Mouse (Mus musculus) stomach, postnatal 0 days (tissue): ENCODE data around the gene Aftph. TPM values are rescaled to one million over a fixed set of nuclear protein-coding genes. Genes with fewer than 3 reads are reported as not detected.

Experiments used
- ATAC-seq: fragments of 200-750 bp; cut with Nextera tagmentation; 2 replicates; pipeline ENCODE4 v1.8.0; 2017; ENCODE audit not compliant: low FRiP score, low TSS enrichment
- DNase-seq: peaks from one replicate; pipeline ENCODE4 v3.0.0-alpha.2; 2016; ENCODE audit warnings: low spot score
- H3K27ac ChIP-seq: fragments of 300-500 bp; sonication (generic); replicated peaks from 2 replicates; pipeline ENCODE4 v1.5.1; 2014; ENCODE audit warnings: mild to moderate bottlenecking, control low read depth
- H3K27me3 ChIP-seq: fragments of 300-500 bp; sonication (generic); 2 replicates; pipeline ENCODE4 v1.6.1; 2014; ENCODE audit warnings: low read length; ENCODE audit not compliant: control insufficient read depth, insufficient read depth
- H3K36me3 ChIP-seq: fragments of 300-500 bp; sonication (generic); 2 replicates; pipeline ENCODE4 v1.6.1; 2014; ENCODE audit warnings: low read length, mixed read lengths; ENCODE audit not compliant: control insufficient read depth, insufficient read depth
- H3K4me1 ChIP-seq: fragments of 300-500 bp; sonication (generic); replicated peaks from 2 replicates; pipeline ENCODE4 v1.6.1; 2014; ENCODE audit warnings: antibody characterized with exemption; ENCODE audit not compliant: control insufficient read depth, insufficient read depth
- H3K4me2 ChIP-seq: fragments of 300-500 bp; sonication (generic); replicated peaks from 2 replicates; pipeline ENCODE4 v1.6.1; 2014; ENCODE audit warnings: low read depth, mild to moderate bottlenecking, control low read depth, moderate library complexity
- H3K4me3 ChIP-seq: fragments of 300-500 bp; sonication (generic); 2 replicates; pipeline ENCODE4 v1.5.1; 2014; ENCODE audit warnings: low read depth, low read length, control low read depth
- H3K9ac ChIP-seq: fragments of 300-500 bp; sonication (generic); 2 replicates; pipeline ENCODE4 v1.6.1; 2014; ENCODE audit warnings: mild to moderate bottlenecking, low read length, control low read depth, mixed read lengths
- H3K9me3 ChIP-seq: fragments of 300-500 bp; sonication (generic); 2 replicates; pipeline ENCODE4 v1.6.1; 2016; ENCODE audit warnings: low read length; ENCODE audit not compliant: control insufficient read depth
- CTCF ChIP-seq: IDR thresholded peaks from 2 replicates; pipeline ENCODE4 v1.5.1; 2016; ENCODE audit warnings: antibody characterized with exemption, low read depth, mild to moderate bottlenecking, moderate library complexity
- EP300 ChIP-seq: optimal IDR thresholded peaks from 2 replicates; pipeline ENCODE3; 2016; ENCODE audit warnings: antibody characterized with exemption
- WGBS: fragments of 180-500 bp; shearing (Covaris S2); extraction: QIAGEN DNeasy Blood & Tissue Kit; methylation state at CpG from one replicate; pipeline ENCODE4 v1.1.7; 2014; 5-methylcytosine and 5-hydroxymethylcytosine counted together
- polyA plus RNA-seq: library from polyadenylated mRNA; unstranded; fragments of >200 nt; fragmentation: Nextera tagmentation; extraction: Ambion mirVana; gene quantifications from 2 replicates; pipeline ENCODE4 v1.2.1, GENCODE M21; 2015

Gene Aftph
- polyA plus RNA-seq, 1 experiment from 2014 or later = 14.8 TPM

DNA sequence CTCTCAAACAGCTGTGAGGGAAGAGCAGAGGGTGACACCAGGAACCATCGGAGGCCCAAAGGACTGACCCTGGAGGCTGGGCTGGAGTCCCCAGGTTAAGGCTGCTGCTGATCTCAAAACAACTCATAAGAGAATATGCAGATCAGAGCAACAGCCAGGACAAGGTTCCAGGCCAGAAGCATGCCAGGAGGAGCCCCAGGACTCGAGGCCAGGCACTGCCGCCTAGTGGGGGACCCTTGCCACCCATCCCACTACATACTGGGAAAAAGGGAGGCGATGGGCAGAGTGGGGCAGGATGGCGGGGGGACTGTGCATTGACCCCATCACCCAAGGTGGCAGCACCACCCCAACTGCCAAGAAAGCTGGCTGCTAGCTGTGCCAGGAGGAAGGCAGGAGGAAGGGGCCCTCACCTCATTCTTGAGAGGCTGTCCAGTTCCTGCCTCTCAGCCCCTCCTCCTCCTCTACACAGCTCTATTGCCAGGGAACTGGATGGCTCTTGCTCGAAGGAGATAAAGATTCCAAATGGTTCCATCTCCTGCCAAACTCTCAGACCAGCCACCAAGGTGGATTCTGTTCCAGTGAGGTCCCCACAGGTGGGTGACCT lies 69.5 kb downstream of the Aftph start:
- no peak for DNase-seq
- Histone ChIP-seq H3K4me1 (no peaks in the 10 kb centered on the region), H3K9me3 (no peaks in the 10 kb centered on the region), H3K4me3 (no peak overlapping the region), H3K27ac (no peak overlapping the region), H3K9ac (no peak overlapping the region), H3K4me2 (no peak overlapping the region), H3K36me3 (no peaks in the 10 kb centered on the region), H3K27me3 (no peaks in the 10 kb centered on the region)
- TF ChIP-seq EP300 = no peak
- TF ChIP-seq CTCF = peak; percentile 69
- ATAC-seq = 0 out of 2 replicates have a peak, but pooled peaks have one; percentile 39
- WGBS = 48% methylated on average over 6 of the region's 6 CpGs

DNA sequence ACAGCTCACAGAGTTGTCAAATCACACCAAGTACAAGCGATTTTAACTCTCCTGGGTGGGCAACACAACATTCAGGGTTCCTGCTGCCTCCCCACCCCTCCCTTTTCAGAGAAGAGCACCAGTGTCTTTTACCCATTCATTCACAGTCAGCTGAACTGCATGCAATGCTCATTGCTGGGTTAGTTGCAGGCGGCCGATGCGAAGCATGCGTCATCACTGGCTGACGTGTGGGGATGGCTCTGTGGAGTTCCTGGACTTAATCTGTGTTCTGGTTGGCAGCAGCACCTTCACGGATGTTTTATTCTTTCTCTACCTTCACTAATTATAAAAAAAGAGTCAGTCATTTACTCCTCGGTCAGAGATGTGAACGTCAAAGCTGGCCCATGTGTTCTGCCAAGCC lies 76.5 kb downstream of the Aftph start:
- DNase-seq (no peak), ATAC-seq (no peak)
- no peak for TF ChIP-seq CTCF
- TF ChIP-seq EP300 = no peak
- Histone ChIP-seq H3K4me1 (no peaks in the 10 kb centered on the region), H3K27me3 (no peaks in the 10 kb centered on the region), H3K9me3 (no peaks in the 10 kb centered on the region), H3K4me3 (no peak overlapping the region), H3K9ac (no peak overlapping the region), H3K27ac (no peak overlapping the region), H3K36me3 (no peaks in the 10 kb centered on the region), H3K4me2 (no peak overlapping the region)
- WGBS = 76% methylated on average over 9 of the region's 9 CpGs

DNA sequence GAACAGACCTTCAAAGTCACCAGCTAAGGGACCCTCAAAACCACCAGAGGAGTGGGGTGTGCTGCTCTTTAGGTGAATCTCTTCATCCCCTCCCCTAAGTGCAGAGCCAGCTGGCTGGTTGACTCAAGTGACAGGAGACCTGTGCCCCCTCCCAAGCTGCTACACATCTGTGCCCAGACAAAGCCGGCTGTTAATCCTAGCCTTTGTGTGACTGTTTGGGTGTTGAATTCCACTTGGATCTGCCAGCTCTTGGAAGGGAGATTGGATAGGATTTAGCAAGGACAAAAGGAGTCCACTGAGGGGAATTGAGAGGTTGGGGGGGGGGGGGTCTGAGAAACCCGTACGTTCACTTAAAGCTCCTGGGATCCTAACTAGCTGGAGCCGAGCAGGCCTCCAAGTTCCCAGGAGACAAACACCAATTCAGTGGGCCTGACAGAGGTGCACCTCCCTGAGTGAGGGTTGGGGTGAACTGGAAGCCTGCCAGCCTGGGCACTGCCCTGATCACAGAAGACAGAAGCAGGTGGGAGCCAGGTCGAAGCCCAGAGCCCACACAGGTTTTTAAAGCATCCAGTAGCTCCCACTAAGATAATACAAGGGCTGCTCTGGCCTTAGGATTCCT lies 77.7 kb downstream of the Aftph start:
- Histone ChIP-seq H3K9ac (no peak overlapping the region), H3K27ac (no peak overlapping the region), H3K9me3 (no peaks in the 10 kb centered on the region), H3K4me1 (no peaks in the 10 kb centered on the region), H3K4me2 (no peak overlapping the region), H3K36me3 (no peaks in the 10 kb centered on the region), H3K27me3 (no peaks in the 10 kb centered on the region), H3K4me3 (no peak overlapping the region)
- DNase-seq (no peak), ATAC-seq (no peak)
- 43% methylated on average over 5 of the region's 5 CpGs for WGBS
- TF ChIP-seq EP300 (no peak), CTCF (no peak)

DNA sequence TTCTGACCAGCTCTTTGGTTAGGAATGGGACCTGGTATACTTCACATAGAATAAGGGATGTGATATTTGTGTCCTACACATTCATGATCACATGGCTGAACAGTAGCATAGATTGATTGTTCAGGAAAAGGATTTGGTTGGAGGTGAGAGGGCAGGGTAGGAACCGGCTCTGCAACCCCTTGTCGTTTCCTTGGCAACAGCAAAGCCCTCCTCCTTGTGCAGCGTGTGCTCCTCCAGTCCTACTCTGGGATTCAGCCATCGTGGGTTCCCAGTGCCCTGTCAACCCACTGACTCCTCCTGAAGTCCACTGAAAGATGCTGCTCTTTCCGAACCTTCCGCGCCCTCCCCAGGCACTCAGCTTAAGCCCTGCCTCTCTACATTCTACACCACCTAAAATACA lies 78.6 kb downstream of the Aftph start:
- no peaks in the 10 kb centered on the region for H3K4me1 ChIP-seq
- no peaks in the 10 kb centered on the region for H3K36me3 ChIP-seq
- no peaks in the 10 kb centered on the region for H3K27me3 ChIP-seq
- no peak overlapping the region for H3K4me2 ChIP-seq
- ATAC-seq (peak; percentile 50; the same call in 1 of the 2 replicates), DNase-seq (no peak)
- no peak overlapping the region for H3K4me3 ChIP-seq
- WGBS = 54% methylated on average over 7 of the region's 7 CpGs
- H3K9me3 ChIP-seq = no peaks in the 10 kb centered on the region
- H3K9ac ChIP-seq = no peak overlapping the region
- H3K27ac ChIP-seq = no peak overlapping the region
- no peak for TF ChIP-seq EP300

DNA sequence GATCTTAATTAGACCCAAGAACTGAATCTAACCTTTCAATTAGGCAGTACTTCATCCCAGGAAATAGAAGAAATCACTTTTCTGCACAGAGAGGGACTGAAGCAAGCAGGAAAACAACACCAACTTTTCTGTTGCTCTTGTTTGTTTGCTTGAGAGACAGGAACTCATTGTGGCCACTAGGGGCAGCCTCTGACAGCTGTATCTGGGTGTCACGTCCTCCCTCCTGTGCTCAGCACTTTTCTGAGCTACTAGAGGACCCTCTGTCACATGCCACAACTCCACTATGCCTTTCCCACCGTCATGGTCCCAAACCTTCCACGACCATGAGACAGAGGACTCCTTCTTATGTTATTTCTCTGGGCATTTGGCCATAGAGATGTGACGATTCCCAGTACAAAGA lies 79.7 kb downstream of the Aftph start:
- H3K4me3 ChIP-seq = no peak overlapping the region
- no peaks in the 10 kb centered on the region for H3K36me3 ChIP-seq
- no peak overlapping the region for H3K9ac ChIP-seq
- H3K27me3 ChIP-seq = no peaks in the 10 kb centered on the region
- TF ChIP-seq CTCF = peak; percentile 83
- no peak for TF ChIP-seq EP300
- no peak overlapping the region for H3K4me2 ChIP-seq
- 41% methylated on average over 4 of the region's 4 CpGs for WGBS
- peaks cover under 1% of the 10 kb centered on the region; the same call in 1 of the 2 replicates for H3K4me1 ChIP-seq
- peak; percentile 44 for DNase-seq
- no peak overlapping the region for H3K27ac ChIP-seq
- no peaks in the 10 kb centered on the region for H3K9me3 ChIP-seq
- ATAC-seq = 0 out of 2 replicates have a peak, but pooled peaks have one; percentile 31
